Mouse (Mus musculus) layer of hippocampus, adult 6 months (tissue): Measurements from ENCODE around the gene Zbtb8os. TPM values are rescaled to one million over a fixed set of nuclear protein-coding genes. Genes with fewer than 3 reads are reported as not detected.

ENCODE experiments used
- long read RNA-seq, 2 experiments: library from polyadenylated mRNA; unstranded; transcript quantifications; one replicate each; pipeline ENCODE4 v2.0.0; 2019 to 2020
- polyA plus RNA-seq: library from polyadenylated mRNA; unstranded; fragments of <200 nt; fragmentation: Nextera tagmentation; gene quantifications from 2 replicates; pipeline ENCODE4 v1.2.3, GENCODE M21; 2021

The Zbtb8os gene
- 65.1 and 79.8 TPM in 2 replicates for polyA plus RNA-seq
- long read RNA-seq, experiment 1, transcript Zbtb8os-204 (7 exons, 3,833 nt), result major isoform, 34 of 40 reads
- long read RNA-seq, experiment 1, partial matches to known transcripts, result 1 of 40 reads
- long read RNA-seq, experiment 1, other reads (novel, unspliced or antisense), result 3 of 40 reads
- long read RNA-seq, experiment 2, transcript Zbtb8os-204 (7 exons, 3,833 nt), result major isoform, 8 of 9 reads
- long read RNA-seq, experiment 2, partial matches to known transcripts, result 0 of 9 reads
- long read RNA-seq, experiment 2, other reads (novel, unspliced or antisense), result 1 of 9 reads

GRCm38 (mm10) chr4:129335216-129336074 lies at the start of gene Zbtb8os, which contains the start of gene Rbbp4:
Zbtb8os (plus strand) TSS chr4:129335695.
Rbbp4 (minus strand) TSS chr4:129335370.

GRCm38 (mm10) chr4:129287472-129287981 lies 48.0 kb upstream of the Zbtb8os start, which contains the start of gene Sync:
Sync (plus strand) TSS chr4:129287617.

GRCm38 (mm10) chr4:129377601-129378390 lies 42.3 kb downstream of the Zbtb8os start, which contains the start of gene Zbtb8a:
Zbtb8a (minus strand) TSS chr4:129378116.

Other genes starting within 250 kb of the Zbtb8os start
- not detected in 2 replicates for gene Tmem54, start 230.1 kb upstream of the Zbtb8os start, polyA plus RNA-seq
- gene Hpca, start 213.7 kb upstream of the Zbtb8os start, polyA plus RNA-seq, result 971 and 1,027 TPM in 2 replicates
- gene Fndc5, start 198.7 kb upstream of the Zbtb8os start, polyA plus RNA-seq, result 11.0 and 11.6 TPM in 2 replicates
- 7.7 and 9.4 TPM in 2 replicates for gene S100pbp, start 146.0 kb upstream of the Zbtb8os start, polyA plus RNA-seq
- gene Yars, start 145.9 kb upstream of the Zbtb8os start, polyA plus RNA-seq, result 57.2 and 58.5 TPM in 2 replicates
- gene C77080, start 74.3 kb upstream of the Zbtb8os start, polyA plus RNA-seq, result 3.5 and 6.9 TPM in 2 replicates
- gene Sync, start 48.1 kb upstream of the Zbtb8os start, polyA plus RNA-seq, result 0.35 and 0.41 TPM in 2 replicates
- 44.3 and 45.5 TPM in 2 replicates for gene Rbbp4, start 325 bp upstream of the Zbtb8os start, polyA plus RNA-seq
- gene Zbtb8a, start 42.4 kb downstream of the Zbtb8os start, polyA plus RNA-seq, result 4.4 and 4.9 TPM in 2 replicates
- gene Zbtb8b, start 105.2 kb downstream of the Zbtb8os start, polyA plus RNA-seq, result 1.9 and 2.1 TPM in 2 replicates
- 11.4 and 11.5 TPM in 2 replicates for gene Bsdc1, start 125.9 kb downstream of the Zbtb8os start, polyA plus RNA-seq
- 0.15 TPM in 1 of 2 replicates, not detected in the other for gene Tssk3, start 155.3 kb downstream of the Zbtb8os start, polyA plus RNA-seq
- gene Fam229a, start 155.5 kb downstream of the Zbtb8os start, polyA plus RNA-seq, result 0.98 and 1.3 TPM in 2 replicates
- 33.1 and 41.3 TPM in 2 replicates for gene Marcksl1, start 177.9 kb downstream of the Zbtb8os start, polyA plus RNA-seq
- gene Hdac1, start 207.0 kb downstream of the Zbtb8os start, polyA plus RNA-seq, result 16.9 and 18.2 TPM in 2 replicates
- 2.4 and 2.5 TPM in 2 replicates for gene Lck, start 237.9 kb downstream of the Zbtb8os start, polyA plus RNA-seq
- 1.4 and 2.4 TPM in 2 replicates for gene Fam167b, start 242.9 kb downstream of the Zbtb8os start, polyA plus RNA-seq